Mouse (Mus musculus) gastrocnemius, postnatal 10 days (tissue): ENCODE measurements around the gene Nmu. TPM values are rescaled to one million over a fixed set of nuclear protein-coding genes. Genes with fewer than 3 reads are reported as not detected.

Experiments
- DNase-seq: peaks from one replicate; pipeline ENCODE4 v3.0.0; 2021; ENCODE audit warnings: mixed read lengths
- long read RNA-seq, 2 experiments: library from polyadenylated mRNA; stranded (forward); transcript quantifications; one replicate each; pipeline ENCODE4 v2.0.0; 2021
- total RNA-seq, 2 experiments: library from RNA; stranded (reverse); gene quantifications; 2 replicates each; pipeline ENCODE4 v1.2.3; 2021

Gene Nmu
- not detected for total RNA-seq
- long read RNA-seq, experiment 1 = 0 reads
- long read RNA-seq, experiment 2 = 0 reads

- peak; percentile 8 for DNase-seq
Measured at GRCm38 (mm10) chr5:76363453-76364104, at the start of gene Nmu. Gene Nmu, minus strand, starts transcription at chr5:76363788.

- DNase-seq = no peak
Measured at GRCm38 (mm10) chr5:76411697-76412096, 48.1 kb upstream of the Nmu start.

- no peak for DNase-seq
Measured at GRCm38 (mm10) chr5:76394382-76394781, 30.8 kb upstream of the Nmu start.

GRCm38 (mm10) chr5:76389041-76389795 is 25.6 kb upstream of the Nmu start:
- DNase-seq = no peak

GRCm38 (mm10) chr5:76388474-76388873 is 24.9 kb upstream of the Nmu start:
- DNase-seq = no peak

GRCm38 (mm10) chr5:76383673-76384072 is 20.1 kb upstream of the Nmu start:
- no peak for DNase-seq

GRCm38 (mm10) chr5:76381836-76382235 is 18.2 kb upstream of the Nmu start:
- no peak for DNase-seq

GRCm38 (mm10) chr5:76379216-76379615 is 15.6 kb upstream of the Nmu start:
- no peak for DNase-seq

GRCm38 (mm10) chr5:76369215-76369840 is 5.7 kb upstream of the Nmu start:
- no peak for DNase-seq

- no peak for DNase-seq
Measured at GRCm38 (mm10) chr5:76365406-76365805, 1.8 kb upstream of the Nmu start.

- no peak for DNase-seq
Measured at GRCm38 (mm10) chr5:76360786-76361185, 2.8 kb downstream of the Nmu start.

GRCm38 (mm10) chr5:76360057-76360456 is 3.5 kb downstream of the Nmu start:
- DNase-seq = no peak

GRCm38 (mm10) chr5:76351953-76352611 is 11.5 kb downstream of the Nmu start:
- DNase-seq = no peak

GRCm38 (mm10) chr5:76351537-76351936 is 12.1 kb downstream of the Nmu start:
- no peak for DNase-seq

- DNase-seq = peak; percentile 12
Measured at GRCm38 (mm10) chr5:76346137-76346536, 17.5 kb downstream of the Nmu start.

- DNase-seq = no peak
Measured at GRCm38 (mm10) chr5:76340931-76341330, 22.7 kb downstream of the Nmu start.

GRCm38 (mm10) chr5:76337100-76337499 is 26.5 kb downstream of the Nmu start:
- DNase-seq = no peak

GRCm38 (mm10) chr5:76333833-76334232 is 29.8 kb downstream of the Nmu start:
- no peak for DNase-seq

GRCm38 (mm10) chr5:76330953-76331352 is 32.6 kb downstream of the Nmu start, which contains the start of gene Pdcl2:
Gene Pdcl2, minus strand, starts transcription at chr5:76331156.
- DNase-seq = no peak

GRCm38 (mm10) chr5:76327296-76327695 is 36.3 kb downstream of the Nmu start:
- no peak for DNase-seq

GRCm38 (mm10) chr5:76325113-76325512 is 38.5 kb downstream of the Nmu start:
- no peak for DNase-seq
